Mouse (Mus musculus) myocyte (in vitro differentiated cells): ENCODE measurements around the gene Hnrnpa3. TPM values are rescaled to one million over a fixed set of nuclear protein-coding genes. Genes with fewer than 3 reads are reported as not detected.

Experiments
- H3K27me3 ChIP-seq: one replicate; pipeline ENCODE4 v1.6.1; 2011; ENCODE audit not compliant: control insufficient read depth, insufficient read depth, insufficient read length
- H3K36me3 ChIP-seq: one replicate; pipeline ENCODE4 v1.6.1; 2011; ENCODE audit not compliant: control insufficient read depth, insufficient read depth
- H3K4me2 ChIP-seq: one replicate; pipeline ENCODE4 v1.6.1; 2011; ENCODE audit warnings: low read depth, control low read depth
- H3K4me3 ChIP-seq: one replicate; pipeline ENCODE4 v1.5.1; 2011; ENCODE audit warnings: mild to moderate bottlenecking, control low read depth, moderate library complexity
- H3K79me2 ChIP-seq: one replicate; pipeline ENCODE4 v1.6.1; 2011; ENCODE audit not compliant: control insufficient read depth, insufficient read depth
- H3ac ChIP-seq: one replicate; pipeline ENCODE4 v1.6.1; 2011; ENCODE audit not compliant: control insufficient read depth, insufficient read length
- CEBPB ChIP-seq: IDR thresholded peaks from 2 replicates; pipeline ENCODE4 v1.6.1; 2011; ENCODE audit warnings: mild to moderate bottlenecking, moderate library complexity; ENCODE audit not compliant: poor library complexity, insufficient read depth, severe bottlenecking
- E2F4 ChIP-seq: IDR thresholded peaks from one replicate; pipeline ENCODE4 v1.6.1; 2011; ENCODE audit warnings: mild to moderate bottlenecking, control low read depth, moderate library complexity; ENCODE audit not compliant: insufficient read depth
- MAX ChIP-seq: IDR thresholded peaks from one replicate; pipeline ENCODE4 v1.6.1; 2011; ENCODE audit warnings: low read depth, mild to moderate bottlenecking, control low read depth
- MYOD1 ChIP-seq, 3 experiments: IDR thresholded peaks; one replicate each; pipeline ENCODE4 v1.6.1; 2011; ENCODE audit warnings: control low read depth in 2 of 3, low read depth in 2 of 3, mild to moderate bottlenecking in 2 of 3, moderate library complexity in 1 of 3; ENCODE audit not compliant: insufficient read length in 2 of 3, control insufficient read depth in 1 of 3
- MYOG ChIP-seq, 3 experiments: IDR thresholded peaks; one replicate each; pipeline ENCODE4 v1.6.1; 2011; ENCODE audit warnings: control low read depth in 2 of 3, low read depth in 2 of 3, mild to moderate bottlenecking in 2 of 3; ENCODE audit not compliant: insufficient read length in 2 of 3, control insufficient read depth in 1 of 3, insufficient read depth in 1 of 3
- POLR2A ChIP-seq: IDR thresholded peaks from one replicate; pipeline ENCODE4 v1.6.1; 2011; ENCODE audit warnings: low read depth, mild to moderate bottlenecking, control low read depth, moderate library complexity; ENCODE audit not compliant: insufficient read length
- POLR2AphosphoS2 ChIP-seq: IDR thresholded peaks from one replicate; pipeline ENCODE4 v1.6.1; 2011; ENCODE audit warnings: low read depth, control low read depth; ENCODE audit not compliant: insufficient read length
- REST ChIP-seq: IDR thresholded peaks from one replicate; pipeline ENCODE4 v1.6.1; 2011; ENCODE audit warnings: mild to moderate bottlenecking, control low read depth, moderate library complexity; ENCODE audit not compliant: insufficient read depth, insufficient read length
- SRF ChIP-seq: IDR thresholded peaks from one replicate; pipeline ENCODE4 v1.6.1; 2011; ENCODE audit warnings: low read depth; ENCODE audit not compliant: control insufficient read depth, insufficient read length
- TCF12 ChIP-seq: IDR thresholded peaks from one replicate; pipeline ENCODE4 v1.6.1; 2011; ENCODE audit warnings: mild to moderate bottlenecking, control low read depth; ENCODE audit not compliant: poor library complexity, insufficient read depth, severe bottlenecking
- TCF3 ChIP-seq: IDR thresholded peaks from one replicate; pipeline ENCODE4 v1.6.1; 2011; ENCODE audit warnings: low read depth, control low read depth; ENCODE audit not compliant: insufficient read length
- USF1 ChIP-seq: IDR thresholded peaks from one replicate; pipeline ENCODE4 v1.6.1; 2011; ENCODE audit warnings: low read depth, mild to moderate bottlenecking, control low read depth, moderate library complexity
- polyA plus RNA-seq: library from polyadenylated mRNA; unstranded; fragments of >200 nt; fragmentation: generic; extraction: Trizol; gene quantifications from one replicate; pipeline ENCODE4 v1.2.1, GENCODE M21; 2012; ENCODE audit warnings: missing spikeins

Hnrnpa3 gene
- polyA plus RNA-seq, 1 experiment, result 193 TPM

GRCm38 (mm10) chr2:75621873-75622654 lies 37.0 kb upstream of the Hnrnpa3 start:
- Histone ChIP-seq H3K79me2 (no peaks in the 10 kb centered on the region), H3K27me3 (no peaks in the 10 kb centered on the region), H3K4me3 (no peak overlapping the region), H3K36me3 (no peaks in the 10 kb centered on the region), H3K4me2 (peak overlapping the region; percentile 68), H3ac (no peak overlapping the region)
- no peak for TF ChIP-seq TCF12

GRCm38 (mm10) chr2:75625086-75625485 lies 34.0 kb upstream of the Hnrnpa3 start:
- no peak for TF ChIP-seq CEBPB
- no peak for TF ChIP-seq TCF12
- TF ChIP-seq USF1, result no peak
- no peak for TF ChIP-seq E2F4
- TF ChIP-seq POLR2AphosphoS2, result no peak
- TF ChIP-seq POLR2A, result no peak
- no peak for TF ChIP-seq REST
- TF ChIP-seq TCF3, result no peak
- no peak for TF ChIP-seq SRF
- no peak for TF ChIP-seq MAX
- H3ac ChIP-seq, result no peak overlapping the region

GRCm38 (mm10) chr2:75626597-75627440 lies 32.2 kb upstream of the Hnrnpa3 start:
- Histone ChIP-seq H3ac (no peak overlapping the region), H3K4me2 (no peak overlapping the region), H3K27me3 (no peaks in the 10 kb centered on the region), H3K79me2 (no peaks in the 10 kb centered on the region), H3K36me3 (no peaks in the 10 kb centered on the region), H3K4me3 (no peak overlapping the region)
- no peak for TF ChIP-seq POLR2AphosphoS2
- TF ChIP-seq TCF12, result no peak
- no peak for TF ChIP-seq E2F4
- no peak for TF ChIP-seq MAX
- TF ChIP-seq POLR2A, result no peak
- TF ChIP-seq USF1, result no peak
- no peak for TF ChIP-seq MYOD1 (IDR thresholded peaks at IDR 0.05; ENCODE audit: control insufficient read depth in 1 of 3, insufficient read length in 2 of 3, low read depth in 2 of 3)
- no peak for TF ChIP-seq TCF3
- TF ChIP-seq REST, result no peak
- TF ChIP-seq SRF, result no peak
- TF ChIP-seq MYOG (IDR thresholded peaks at IDR 0.05; ENCODE audit: control insufficient read depth in 1 of 3, insufficient read depth in 1 of 3, insufficient read length in 2 of 3, low read depth in 2 of 3), result no peak
- TF ChIP-seq CEBPB, result no peak

More at GRCm38 (mm10) chr2:75625086-75625485, 34.0 kb upstream of the Hnrnpa3 start:
- Histone ChIP-seq H3K4me2 (no peak overlapping the region), H3K4me3 (no peak overlapping the region), H3K79me2 (no peaks in the 10 kb centered on the region), H3K27me3 (no peaks in the 10 kb centered on the region), H3K36me3 (no peaks in the 10 kb centered on the region)

- H3K4me3 ChIP-seq, result no peak overlapping the region
- H3ac ChIP-seq, result no peak overlapping the region
- H3K79me2 ChIP-seq, result no peaks in the 10 kb centered on the region
- H3K36me3 ChIP-seq, result no peaks in the 10 kb centered on the region
- TF ChIP-seq SRF (no peak), USF1 (no peak), TCF12 (no peak), MYOG (IDR thresholded peaks at IDR 0.05; ENCODE audit: control insufficient read depth in 1 of 3, insufficient read depth in 1 of 3, insufficient read length in 2 of 3, low read depth in 2 of 3) (no peak), TCF3 (no peak), POLR2AphosphoS2 (no peak), REST (no peak), MYOD1 (IDR thresholded peaks at IDR 0.05; ENCODE audit: control insufficient read depth in 1 of 3, insufficient read length in 2 of 3, low read depth in 2 of 3) (no peak), POLR2A (no peak), CEBPB (no peak), MAX (no peak), E2F4 (no peak)
- no peaks in the 10 kb centered on the region for H3K27me3 ChIP-seq
- no peak overlapping the region for H3K4me2 ChIP-seq
Observed at GRCm38 (mm10) chr2:75628487-75628886, 30.6 kb upstream of the Hnrnpa3 start.

GRCm38 (mm10) chr2:75631421-75631820 lies 27.6 kb upstream of the Hnrnpa3 start:
- Histone ChIP-seq H3K36me3 (no peaks in the 10 kb centered on the region), H3K27me3 (no peaks in the 10 kb centered on the region), H3ac (no peak overlapping the region), H3K4me3 (no peak overlapping the region), H3K79me2 (no peaks in the 10 kb centered on the region), H3K4me2 (peak overlapping the region; percentile 64)
- TF ChIP-seq REST, result no peak
- TF ChIP-seq TCF3, result no peak
- no peak for TF ChIP-seq MYOD1 (IDR thresholded peaks at IDR 0.05; ENCODE audit: control insufficient read depth in 1 of 3, insufficient read length in 2 of 3, low read depth in 2 of 3)
- no peak for TF ChIP-seq E2F4
